Mouse (Mus musculus): ENCODE measurements around the gene Saysd1. TPM values are rescaled to one million over a fixed set of nuclear protein-coding genes. Genes with fewer than 3 reads are reported as not detected.

Saysd1 gene
- polyA plus RNA-seq, 1 experiment from 2014 or later = 8.6 TPM

GRCm38 (mm10) chr14:20179080-20179479, 40.7 kb upstream of the Saysd1 start:
- Histone ChIP-seq H3K9ac (ENCODE audit: low read depth, low read length) (no peak overlapping the region), H3K9me3 (replicated peaks; ENCODE audit: control insufficient read depth, low read length) (no peaks in the 10 kb centered on the region), H3K36me3 (ENCODE audit: control insufficient read depth, insufficient read depth, low read length) (no peaks in the 10 kb centered on the region), H3K27ac (ENCODE audit: low read depth, low read length) (no peak overlapping the region), H3K4me3 (ENCODE audit: low read depth, low read length) (no peak overlapping the region), H3K27me3 (ENCODE audit: control insufficient read depth, insufficient read depth, low read length) (no peaks in the 10 kb centered on the region), H3K4me1 (ENCODE audit: control insufficient read depth, insufficient read depth, low read length) (peaks cover 17% of the 10 kb centered on the region; the same call in 1 of the 2 replicates), H3K4me2 (peak overlapping the region; percentile 91)
- 46% methylated on average over 3 of the region's 3 CpGs for WGBS (ENCODE audit: insufficient replicate concordance)
- no peak for ATAC-seq (replicated peaks; ENCODE audit: insufficient number of reproducible peaks, low FRiP score, low TSS enrichment)

- no peaks in the 10 kb centered on the region for H3K9me3 ChIP-seq (replicated peaks; ENCODE audit: control insufficient read depth, low read length)
- no peak overlapping the region for H3K27ac ChIP-seq (ENCODE audit: low read depth, low read length)
- H3K4me1 ChIP-seq (ENCODE audit: control insufficient read depth, insufficient read depth, low read length) = peaks cover 17% of the 10 kb centered on the region; the same call in 1 of the 2 replicates
- no peak overlapping the region for H3K9ac ChIP-seq (ENCODE audit: low read depth, low read length)
- WGBS (ENCODE audit: insufficient replicate concordance) = 29% methylated on average over 4 of the region's 4 CpGs
- no peak overlapping the region for H3K4me3 ChIP-seq (ENCODE audit: low read depth, low read length)
- H3K36me3 ChIP-seq (ENCODE audit: control insufficient read depth, insufficient read depth, low read length) = no peaks in the 10 kb centered on the region
- no peaks in the 10 kb centered on the region for H3K27me3 ChIP-seq (ENCODE audit: control insufficient read depth, insufficient read depth, low read length)
- peak overlapping the region; percentile 31 for H3K4me2 ChIP-seq
- ATAC-seq (replicated peaks; ENCODE audit: insufficient number of reproducible peaks, low FRiP score, low TSS enrichment) = no peak
Measured at GRCm38 (mm10) chr14:20178593-20178992, 40.3 kb upstream of the Saysd1 start.

DNA sequence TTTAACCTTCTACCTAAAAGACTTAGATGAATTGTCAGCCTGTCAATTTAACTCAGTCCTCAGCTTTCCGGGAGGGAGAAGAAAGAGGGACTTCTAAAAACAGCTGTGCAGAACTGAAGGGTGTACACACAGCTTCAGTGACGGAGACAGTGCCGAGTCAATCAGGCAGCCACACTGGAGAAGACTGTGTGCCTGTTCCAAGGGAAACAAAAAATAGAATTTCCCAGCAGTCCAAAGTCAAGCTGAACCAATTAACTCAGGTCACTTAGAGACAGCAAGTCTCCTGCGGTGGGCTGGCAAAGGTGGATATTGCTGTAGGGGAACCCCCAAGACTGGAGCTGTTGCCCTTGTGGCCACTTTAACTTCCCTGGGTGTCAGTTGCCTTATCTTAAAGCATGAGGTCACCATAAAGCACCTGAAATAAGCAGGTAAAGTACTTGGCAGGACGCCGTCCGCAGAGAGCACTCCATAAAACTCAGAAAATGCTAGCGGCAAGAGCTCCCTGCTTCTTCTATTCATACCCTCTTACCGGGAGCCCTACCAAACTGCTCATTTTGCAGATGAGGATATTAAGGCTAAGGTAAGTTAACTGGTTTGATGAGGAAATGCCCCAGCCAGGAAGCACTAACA, 39.3 kb upstream of the Saysd1 start:
- Histone ChIP-seq H3K27me3 (ENCODE audit: control insufficient read depth, insufficient read depth, low read length) (no peaks in the 10 kb centered on the region), H3K4me3 (ENCODE audit: low read depth, low read length) (no peak overlapping the region), H3K9ac (ENCODE audit: low read depth, low read length) (no peak overlapping the region), H3K4me2 (no peak overlapping the region), H3K9me3 (replicated peaks; ENCODE audit: control insufficient read depth, low read length) (no peaks in the 10 kb centered on the region), H3K36me3 (ENCODE audit: control insufficient read depth, insufficient read depth, low read length) (no peaks in the 10 kb centered on the region), H3K27ac (ENCODE audit: low read depth, low read length) (no peak overlapping the region), H3K4me1 (ENCODE audit: control insufficient read depth, insufficient read depth, low read length) (peaks cover 26% of the 10 kb centered on the region)
- ATAC-seq (replicated peaks; ENCODE audit: insufficient number of reproducible peaks, low FRiP score, low TSS enrichment) = no peak
- WGBS (ENCODE audit: insufficient replicate concordance) = 76% methylated on average over 9 of the region's 9 CpGs

DNA sequence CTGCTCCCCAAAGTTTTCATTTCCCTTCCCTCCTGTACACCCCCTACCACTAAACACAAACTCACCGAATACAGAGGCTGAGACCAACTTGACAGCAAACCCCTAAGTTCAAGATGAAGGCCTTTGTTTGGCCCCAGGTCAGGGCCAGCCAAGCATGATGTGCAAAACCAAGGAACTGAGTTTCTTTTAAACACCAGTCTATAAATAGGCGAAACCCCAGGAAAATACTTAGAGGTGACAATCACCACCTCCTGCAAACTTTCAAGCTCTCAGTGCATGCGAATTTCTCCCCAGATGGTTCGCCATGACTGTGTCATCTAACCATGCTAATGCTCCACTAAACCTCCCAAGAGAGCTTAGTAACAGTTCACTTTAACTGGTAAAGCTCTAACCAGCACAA, 37.4 kb upstream of the Saysd1 start:
- H3K9ac ChIP-seq (ENCODE audit: low read depth, low read length) = no peak overlapping the region
- H3K27ac ChIP-seq (ENCODE audit: low read depth, low read length) = no peak overlapping the region
- H3K9me3 ChIP-seq (replicated peaks; ENCODE audit: control insufficient read depth, low read length) = no peaks in the 10 kb centered on the region
- no peak overlapping the region for H3K4me2 ChIP-seq
- H3K27me3 ChIP-seq (ENCODE audit: control insufficient read depth, insufficient read depth, low read length) = no peaks in the 10 kb centered on the region
- no peaks in the 10 kb centered on the region for H3K36me3 ChIP-seq (ENCODE audit: control insufficient read depth, insufficient read depth, low read length)
- no peak for ATAC-seq (replicated peaks; ENCODE audit: insufficient number of reproducible peaks, low FRiP score, low TSS enrichment)
- WGBS (ENCODE audit: insufficient replicate concordance) = 81% methylated on average over 4 of the region's 4 CpGs
- no peak overlapping the region for H3K4me3 ChIP-seq (ENCODE audit: low read depth, low read length)
- peaks cover 32% of the 10 kb centered on the region for H3K4me1 ChIP-seq (ENCODE audit: control insufficient read depth, insufficient read depth, low read length)

DNA sequence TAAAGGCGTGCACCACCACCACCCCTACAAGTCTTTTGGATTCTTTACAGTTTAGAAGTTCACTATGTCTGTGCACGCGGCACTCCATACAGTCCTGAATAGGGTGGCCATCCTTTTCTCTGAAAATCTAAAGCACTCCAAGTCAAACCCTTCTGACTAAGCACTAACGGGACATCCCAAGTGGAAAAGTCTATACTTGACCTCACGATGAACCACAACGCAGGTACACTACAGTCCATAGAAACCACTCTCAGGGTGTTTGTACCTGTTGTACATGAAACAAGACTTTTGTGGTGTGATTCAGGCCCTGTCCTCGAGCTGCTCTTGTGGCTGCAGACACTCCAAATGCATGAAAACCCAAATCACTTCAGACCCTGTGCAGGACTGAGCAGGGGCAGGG, 36.8 kb upstream of the Saysd1 start:
- H3K9ac ChIP-seq (ENCODE audit: low read depth, low read length) = no peak overlapping the region
- no peak overlapping the region for H3K27ac ChIP-seq (ENCODE audit: low read depth, low read length)
- no peaks in the 10 kb centered on the region for H3K27me3 ChIP-seq (ENCODE audit: control insufficient read depth, insufficient read depth, low read length)
- ATAC-seq (replicated peaks; ENCODE audit: insufficient number of reproducible peaks, low FRiP score, low TSS enrichment) = no peak
- no peaks in the 10 kb centered on the region for H3K36me3 ChIP-seq (ENCODE audit: control insufficient read depth, insufficient read depth, low read length)
- no peak overlapping the region for H3K4me2 ChIP-seq
- no peak overlapping the region for H3K4me3 ChIP-seq (ENCODE audit: low read depth, low read length)
- H3K4me1 ChIP-seq (ENCODE audit: control insufficient read depth, insufficient read depth, low read length) = peaks cover 26% of the 10 kb centered on the region
- 90% methylated on average over 7 of the region's 7 CpGs for WGBS (ENCODE audit: insufficient replicate concordance)
- no peaks in the 10 kb centered on the region for H3K9me3 ChIP-seq (replicated peaks; ENCODE audit: control insufficient read depth, low read length)

- no peak for ATAC-seq (replicated peaks; ENCODE audit: insufficient number of reproducible peaks, low FRiP score, low TSS enrichment)
- Histone ChIP-seq H3K9ac (ENCODE audit: low read depth, low read length) (no peak overlapping the region), H3K27ac (ENCODE audit: low read depth, low read length) (no peak overlapping the region), H3K4me1 (ENCODE audit: control insufficient read depth, insufficient read depth, low read length) (peaks cover 22% of the 10 kb centered on the region), H3K9me3 (replicated peaks; ENCODE audit: control insufficient read depth, low read length) (no peaks in the 10 kb centered on the region), H3K4me2 (no peak overlapping the region), H3K36me3 (ENCODE audit: control insufficient read depth, insufficient read depth, low read length) (no peaks in the 10 kb centered on the region), H3K4me3 (ENCODE audit: low read depth, low read length) (no peak overlapping the region), H3K27me3 (ENCODE audit: control insufficient read depth, insufficient read depth, low read length) (no peaks in the 10 kb centered on the region)
- 87% methylated on average over 6 of the region's 6 CpGs for WGBS (ENCODE audit: insufficient replicate concordance)
Measured at GRCm38 (mm10) chr14:20174696-20175095, 36.4 kb upstream of the Saysd1 start.

GRCm38 (mm10) chr14:20173873-20174490, 35.6 kb upstream of the Saysd1 start:
- ATAC-seq (replicated peaks; ENCODE audit: insufficient number of reproducible peaks, low FRiP score, low TSS enrichment) = no peak
- Histone ChIP-seq H3K4me3 (ENCODE audit: low read depth, low read length) (no peak overlapping the region), H3K9me3 (replicated peaks; ENCODE audit: control insufficient read depth, low read length) (no peaks in the 10 kb centered on the region), H3K9ac (ENCODE audit: low read depth, low read length) (no peak overlapping the region), H3K27me3 (ENCODE audit: control insufficient read depth, insufficient read depth, low read length) (no peaks in the 10 kb centered on the region), H3K27ac (ENCODE audit: low read depth, low read length) (no peak overlapping the region), H3K36me3 (ENCODE audit: control insufficient read depth, insufficient read depth, low read length) (no peaks in the 10 kb centered on the region), H3K4me2 (no peak overlapping the region), H3K4me1 (ENCODE audit: control insufficient read depth, insufficient read depth, low read length) (peaks cover 22% of the 10 kb centered on the region)
- 87% methylated on average over 14 of the region's 14 CpGs for WGBS (ENCODE audit: insufficient replicate concordance)

GRCm38 (mm10) chr14:20172924-20173323, 34.6 kb upstream of the Saysd1 start:
- no peaks in the 10 kb centered on the region for H3K27me3 ChIP-seq (ENCODE audit: control insufficient read depth, insufficient read depth, low read length)
- no peaks in the 10 kb centered on the region for H3K36me3 ChIP-seq (ENCODE audit: control insufficient read depth, insufficient read depth, low read length)
- no peak overlapping the region for H3K4me3 ChIP-seq (ENCODE audit: low read depth, low read length)
- peaks cover 17% of the 10 kb centered on the region for H3K4me1 ChIP-seq (ENCODE audit: control insufficient read depth, insufficient read depth, low read length)
- peak overlapping the region; percentile 18; the same call in 1 of the 2 replicates for H3K27ac ChIP-seq (ENCODE audit: low read depth, low read length)
- H3K4me2 ChIP-seq = no peak overlapping the region
- no peaks in the 10 kb centered on the region for H3K9me3 ChIP-seq (replicated peaks; ENCODE audit: control insufficient read depth, low read length)
- H3K9ac ChIP-seq (ENCODE audit: low read depth, low read length) = no peak overlapping the region
- no peak for ATAC-seq (replicated peaks; ENCODE audit: insufficient number of reproducible peaks, low FRiP score, low TSS enrichment)
- WGBS (ENCODE audit: insufficient replicate concordance) = 24% methylated on average over 4 of the region's 4 CpGs

DNA sequence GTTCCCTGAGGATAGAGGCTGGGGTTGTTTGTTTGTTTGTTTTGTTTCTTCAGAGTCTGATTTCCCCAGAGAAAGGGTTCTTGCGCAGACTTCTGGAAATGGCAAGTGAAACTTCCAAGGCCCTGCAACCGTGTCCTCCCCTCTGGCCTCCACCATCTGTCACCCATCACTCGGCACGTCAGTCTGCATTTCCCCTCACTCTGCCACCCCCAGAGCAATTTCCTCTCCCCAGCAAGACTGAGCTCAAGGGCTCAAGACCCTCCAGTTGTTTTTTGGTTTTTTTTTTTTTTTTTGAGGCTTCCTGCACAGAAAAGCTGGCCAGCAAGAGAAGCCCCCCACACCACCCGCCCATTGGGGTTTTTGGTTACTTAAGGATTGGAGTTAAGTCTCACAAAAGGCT, 34.2 kb upstream of the Saysd1 start:
- H3K9ac ChIP-seq (ENCODE audit: low read depth, low read length) = no peak overlapping the region
- no peak overlapping the region for H3K4me3 ChIP-seq (ENCODE audit: low read depth, low read length)
- H3K27me3 ChIP-seq (ENCODE audit: control insufficient read depth, insufficient read depth, low read length) = no peaks in the 10 kb centered on the region
- no peak for ATAC-seq (replicated peaks; ENCODE audit: insufficient number of reproducible peaks, low FRiP score, low TSS enrichment)
- no peak overlapping the region for H3K27ac ChIP-seq (ENCODE audit: low read depth, low read length)
- H3K9me3 ChIP-seq (replicated peaks; ENCODE audit: control insufficient read depth, low read length) = no peaks in the 10 kb centered on the region
- no peak overlapping the region for H3K4me2 ChIP-seq
- peaks cover 17% of the 10 kb centered on the region for H3K4me1 ChIP-seq (ENCODE audit: control insufficient read depth, insufficient read depth, low read length)
- no peaks in the 10 kb centered on the region for H3K36me3 ChIP-seq (ENCODE audit: control insufficient read depth, insufficient read depth, low read length)
- WGBS (ENCODE audit: insufficient replicate concordance) = 32% methylated on average over 5 of the region's 5 CpGs
